Mouse (Mus musculus) heart, adult 2 months (tissue): ENCODE results near the gene Pfkfb2.

Source experiments
- CTCF ChIP-seq: fragments of 200-600 bp; IDR thresholded peaks from 2 replicates; pipeline ENCODE4 v1.8.1; 2022; ENCODE audit warnings: antibody characterized with exemption, mild to moderate bottlenecking, moderate library complexity
- EP300 ChIP-seq: fragments of 200-500 bp; IDR thresholded peaks from 2 replicates; pipeline ENCODE4 v1.6.1; 2011; ENCODE audit warnings: low read depth, low read length, control low read depth; ENCODE audit not compliant: insufficient read depth
- POLR2A ChIP-seq: fragments of 200-500 bp; IDR thresholded peaks from 2 replicates; pipeline ENCODE4 v1.6.1; 2011; ENCODE audit warnings: mild to moderate bottlenecking, low read depth, low read length, control low read depth; ENCODE audit not compliant: insufficient read depth

GRCm38 (mm10) chr1:130734452-130734851 is 5.4 kb upstream of the Pfkfb2 start:
- no peak for TF ChIP-seq EP300
- no peak for TF ChIP-seq CTCF
- TF ChIP-seq POLR2A: no peak
